Comparison of ENCODE assay signal across 10 mouse cellular contexts in the genomic region with DNA sequence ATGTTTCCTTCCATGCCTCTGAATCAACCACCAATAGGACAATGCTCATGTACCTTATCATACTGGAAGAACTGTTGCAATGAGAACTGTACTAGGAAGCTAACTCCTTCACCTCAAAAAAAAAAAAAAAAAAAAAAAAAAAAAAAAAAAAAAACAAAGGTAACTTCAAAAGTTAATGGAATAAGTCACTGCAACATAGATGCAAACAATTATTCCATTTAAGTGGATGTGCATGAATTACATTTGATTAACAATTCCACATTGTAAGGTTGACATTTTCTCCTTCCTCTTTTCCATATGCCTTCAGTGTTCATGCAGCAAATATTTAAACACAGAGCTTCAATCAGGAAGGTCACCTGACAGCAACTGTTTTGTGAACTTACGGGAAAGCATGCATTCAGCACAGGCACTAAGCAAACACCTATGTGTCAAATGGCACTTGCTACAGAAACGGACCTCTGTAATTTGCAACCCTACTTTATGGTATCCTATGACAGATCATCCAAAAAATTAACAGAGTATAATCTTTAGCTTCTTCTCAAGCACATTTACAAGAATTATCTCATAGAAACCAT. TPM values are rescaled to one million over a fixed set of nuclear protein-coding genes. Genes with fewer than 3 reads are reported as not detected.
DNase-seq lines count a peak whose midpoint lies in the region; ATAC-seq lines count a peak whose summit lies in the region.
"Had no signal": no experiment of that assay in that cellular context is flagged by ENCODE, and none has a peak within 500 bp of the region (broad histone marks: within the 10 kb centered on the region; RNA-seq: fewer than 3 reads in every experiment).

No protein-coding gene starts in this region.

- no peak for DNase-seq in hindbrain, embryonic 14.5 days (ENCODE audit: low spot score)
- DNase-seq in neural tube, embryonic 10.5 days (ENCODE audit: extremely low spot score, low spot score): no peak
- no peak for DNase-seq in liver, embryonic 11.5 days (ENCODE audit: low spot score)
- DNase-seq in gastrocnemius, postnatal 4 days (ENCODE audit: low spot score in 2 of 2): no peak
- DNase-seq in retina, postnatal 1 day: no peak
- DNase-seq: right cerebral cortex, adult 18-20 months had no signal

- ATAC-seq in hindbrain, embryonic 14.5 days (ENCODE audit: low FRiP score): no peak
- no peak for ATAC-seq in hindbrain, embryonic 12.5 days (ENCODE audit: low FRiP score)
- ATAC-seq in neural tube, embryonic 13.5 days (ENCODE audit: low read depth): no peak
- ATAC-seq in liver, embryonic 11.5 days (replicated peaks; ENCODE audit: low FRiP score): no peak
- ATAC-seq in stomach, embryonic 16.5 days (ENCODE audit: insufficient read depth, low FRiP score): no peak

- peaks cover 13% of the 10 kb centered on the region for H3K4me1 ChIP-seq in hindbrain, embryonic 14.5 days (replicated peaks; ENCODE audit: control insufficient read depth, insufficient read depth, low read length)
- H3K4me1 ChIP-seq in hindbrain, embryonic 12.5 days: peaks cover 6% of the 10 kb centered on the region
- H3K4me1 ChIP-seq in neural tube, embryonic 13.5 days (replicated peaks): peaks cover 23% of the 10 kb centered on the region
- H3K4me1 ChIP-seq in liver, embryonic 11.5 days (replicated peaks; ENCODE audit: control insufficient read depth, insufficient read depth, low read length): peaks cover 18% of the 10 kb centered on the region; the same call in 1 of the 2 replicates
- peaks cover 21% of the 10 kb centered on the region for H3K4me1 ChIP-seq in stomach, embryonic 16.5 days (ENCODE audit: control insufficient read depth, insufficient read depth, low read length)

- H3K36me3 ChIP-seq in hindbrain, embryonic 14.5 days (replicated peaks; ENCODE audit: control insufficient read depth, insufficient read depth): no peaks in the 10 kb centered on the region
- H3K36me3 ChIP-seq in hindbrain, embryonic 12.5 days: no peaks in the 10 kb centered on the region
- no peaks in the 10 kb centered on the region for H3K36me3 ChIP-seq in neural tube, embryonic 13.5 days
- no peaks in the 10 kb centered on the region for H3K36me3 ChIP-seq in liver, embryonic 11.5 days (ENCODE audit: control insufficient read depth, insufficient read depth, low read length)
- no peaks in the 10 kb centered on the region for H3K36me3 ChIP-seq in stomach, embryonic 16.5 days (ENCODE audit: control insufficient read depth, insufficient read depth, low read length)
- H3K36me3 ChIP-seq: embryonic facial prominence, embryonic 13.5 days had no signal

- H3K9ac ChIP-seq in hindbrain, embryonic 14.5 days: no peak overlapping the region
- H3K9ac ChIP-seq in hindbrain, embryonic 12.5 days: no peak overlapping the region
- no peak overlapping the region for H3K9ac ChIP-seq in neural tube, embryonic 13.5 days
- no peak overlapping the region for H3K9ac ChIP-seq in liver, embryonic 11.5 days (ENCODE audit: low read depth, low read length)
- no peak overlapping the region for H3K9ac ChIP-seq in stomach, embryonic 16.5 days (ENCODE audit: low read length)
- H3K9ac ChIP-seq: embryonic facial prominence, embryonic 13.5 days had no signal

- no peak overlapping the region; the same call in 1 of the 2 replicates for H3K4me3 ChIP-seq in hindbrain, embryonic 14.5 days (replicated peaks; ENCODE audit: low read length)
- no peak overlapping the region for H3K4me3 ChIP-seq in hindbrain, embryonic 12.5 days
- H3K4me3 ChIP-seq in neural tube, embryonic 13.5 days: peak overlapping the region; percentile 8; the same call in 1 of the 2 replicates
- H3K4me3 ChIP-seq in liver, embryonic 11.5 days (ENCODE audit: low read depth, low read length): no peak overlapping the region
- no peak overlapping the region for H3K4me3 ChIP-seq in stomach, embryonic 16.5 days (replicated peaks; ENCODE audit: low read length)
- H3K4me3 ChIP-seq: embryonic facial prominence, embryonic 13.5 days had no signal

- 51% methylated on average over 2 of the region's 2 CpGs for WGBS in hindbrain, embryonic 14.5 days
- 63% methylated on average over 2 of the region's 2 CpGs for WGBS in hindbrain, embryonic 12.5 days
- 46% methylated on average over 2 of the region's 2 CpGs for WGBS in neural tube, embryonic 13.5 days
- 41% methylated on average over 2 of the region's 2 CpGs for WGBS in liver, embryonic 11.5 days
- 33% methylated on average over 2 of the region's 2 CpGs for WGBS in stomach, embryonic 16.5 days

- no peak overlapping the region for H3K27ac ChIP-seq in hindbrain, embryonic 14.5 days
- H3K27ac ChIP-seq in hindbrain, embryonic 12.5 days: no peak overlapping the region
- no peak overlapping the region for H3K27ac ChIP-seq in neural tube, embryonic 13.5 days (replicated peaks)
- no peak overlapping the region for H3K27ac ChIP-seq in liver, embryonic 11.5 days (ENCODE audit: low read depth, low read length)
- H3K27ac ChIP-seq in stomach, embryonic 16.5 days (ENCODE audit: low read length): no peak overlapping the region
- H3K27ac ChIP-seq: embryonic facial prominence, embryonic 13.5 days had no signal

- H3K9me3 ChIP-seq in hindbrain, embryonic 14.5 days (ENCODE audit: control insufficient read depth, low read length): no peaks in the 10 kb centered on the region
- H3K9me3 ChIP-seq in hindbrain, embryonic 12.5 days (replicated peaks): no peaks in the 10 kb centered on the region
- H3K9me3 ChIP-seq in neural tube, embryonic 13.5 days: no peaks in the 10 kb centered on the region
- H3K9me3 ChIP-seq in liver, embryonic 11.5 days (ENCODE audit: control insufficient read depth, low read length): no peaks in the 10 kb centered on the region
- H3K9me3 ChIP-seq in stomach, embryonic 16.5 days (replicated peaks; ENCODE audit: control insufficient read depth, low read length): no peaks in the 10 kb centered on the region
- H3K9me3 ChIP-seq: embryonic facial prominence, embryonic 13.5 days had no signal

- H3K27me3 ChIP-seq in hindbrain, embryonic 14.5 days (ENCODE audit: control insufficient read depth, insufficient read depth, low read length): no peaks in the 10 kb centered on the region
- H3K27me3 ChIP-seq in hindbrain, embryonic 12.5 days: no peaks in the 10 kb centered on the region; the same call in 1 of the 2 replicates
- H3K27me3 ChIP-seq in neural tube, embryonic 13.5 days: no peaks in the 10 kb centered on the region; the same call in 1 of the 2 replicates
- H3K27me3 ChIP-seq in liver, embryonic 11.5 days (replicated peaks; ENCODE audit: control insufficient read depth, insufficient read depth, low read length): no peaks in the 10 kb centered on the region
- H3K27me3 ChIP-seq in stomach, embryonic 16.5 days (ENCODE audit: control insufficient read depth, insufficient read depth, low read length): no peaks in the 10 kb centered on the region
- H3K27me3 ChIP-seq: embryonic facial prominence, embryonic 13.5 days had no signal

- H3K4me2 ChIP-seq in hindbrain, embryonic 14.5 days (replicated peaks): peak overlapping the region; percentile 21
- no peak overlapping the region for H3K4me2 ChIP-seq in hindbrain, embryonic 12.5 days (replicated peaks)
- H3K4me2 ChIP-seq in neural tube, embryonic 13.5 days: peak overlapping the region; percentile 34
- H3K4me2 ChIP-seq in liver, embryonic 11.5 days: peak overlapping the region; percentile 4; the same call in 1 of the 2 replicates
- H3K4me2 ChIP-seq in stomach, embryonic 16.5 days (ENCODE audit: low read depth, low read length): peak overlapping the region; percentile 17; the same call in 1 of the 2 replicates
- H3K4me2 ChIP-seq: embryonic facial prominence, embryonic 13.5 days had no signal

RNA-seq across cellular contexts. Expression of gene Hipk3, which starts 2.9 kb away (rescaled TPM):
- 13.8 and 15.6 TPM in 2 replicates for polyA plus RNA-seq in hindbrain, embryonic 14.5 days (2014; fragmentation: Nextera tagmentation; extraction: Ambion mirVana)
- 13.6 and 16.5 TPM in 2 replicates for polyA plus RNA-seq in hindbrain, embryonic 12.5 days (2016; fragmentation: Nextera tagmentation; extraction: Ambion mirVana)
- polyA plus RNA-seq in neural tube, embryonic 13.5 days (2015; fragmentation: Nextera tagmentation; extraction: Ambion mirVana): 7.6 and 9.3 TPM in 2 replicates
- 17.4 and 18.3 TPM in 2 replicates for polyA plus RNA-seq in liver, embryonic 11.5 days (2014; fragmentation: Nextera tagmentation; extraction: Ambion mirVana)
- polyA plus RNA-seq in stomach, embryonic 16.5 days (2015; fragmentation: Nextera tagmentation; extraction: Ambion mirVana): 12.8 and 14.3 TPM in 2 replicates
- 100 to 1,000 TPM; 148 to 153 TPM for total RNA-seq in gastrocnemius, postnatal 4 days (2021)
